Mouse (Mus musculus) lung, embryonic 14.5 days (tissue): ENCODE results near the gene Cux1. TPM values are rescaled to one million over a fixed set of nuclear protein-coding genes. Genes with fewer than 3 reads are reported as not detected.

ENCODE experiments used
- ATAC-seq: fragments of 200-750 bp; cut with Nextera tagmentation; 2 replicates; pipeline ENCODE4 v1.8.0; 2017; ENCODE audit warnings: mild to moderate bottlenecking, moderate TSS enrichment, moderate library complexity; ENCODE audit not compliant: insufficient read depth
- DNase-seq: peaks from one replicate; pipeline ENCODE4 v3.0.0-alpha.2; 2015
- H3K27ac ChIP-seq: fragments of 300-500 bp; sonication (generic); 2 replicates; pipeline ENCODE4 v1.5.1; 2014; ENCODE audit warnings: low read depth, mild to moderate bottlenecking, moderate library complexity
- H3K27me3 ChIP-seq: fragments of 300-500 bp; sonication (generic); 2 replicates; pipeline ENCODE4 v1.6.1; 2014; ENCODE audit warnings: low read length, control low read depth; ENCODE audit not compliant: insufficient read depth
- H3K36me3 ChIP-seq: fragments of 300-500 bp; sonication (generic); 2 replicates; pipeline ENCODE4 v1.6.1; 2014; ENCODE audit warnings: control low read depth; ENCODE audit not compliant: insufficient read depth
- H3K4me1 ChIP-seq: fragments of 300-500 bp; sonication (generic); 2 replicates; pipeline ENCODE4 v1.6.1; 2014; ENCODE audit warnings: antibody characterized with exemption, control low read depth; ENCODE audit not compliant: insufficient read depth
- H3K4me2 ChIP-seq: fragments of 300-500 bp; sonication (generic); 2 replicates; pipeline ENCODE4 v1.6.1; 2014; ENCODE audit warnings: mild to moderate bottlenecking
- H3K4me3 ChIP-seq: fragments of 300-500 bp; sonication (generic); 2 replicates; pipeline ENCODE4 v1.5.1; 2014; ENCODE audit warnings: low read depth, low read length
- H3K9ac ChIP-seq: fragments of 300-500 bp; sonication (generic); 2 replicates; pipeline ENCODE4 v1.6.1; 2014
- H3K9me3 ChIP-seq: fragments of 300-500 bp; sonication (generic); 2 replicates; pipeline ENCODE4 v1.6.1; 2016; ENCODE audit warnings: low read depth, low read length, control low read depth
- CTCF ChIP-seq: IDR thresholded peaks from 2 replicates; pipeline ENCODE4 v1.5.1; 2016; ENCODE audit warnings: antibody characterized with exemption, low read depth
- WGBS: fragments of 180-500 bp; shearing (Covaris S2); extraction: QIAGEN DNeasy Blood & Tissue Kit; methylation state at CpG from one replicate; pipeline ENCODE4 v1.1.7; 2014; 5-methylcytosine and 5-hydroxymethylcytosine counted together
- polyA plus RNA-seq: library from polyadenylated mRNA; unstranded; fragments of >200 nt; fragmentation: Nextera tagmentation; extraction: Ambion mirVana; gene quantifications from 2 replicates; pipeline ENCODE4 v1.2.1, GENCODE M21; 2014

Gene Cux1
- polyA plus RNA-seq, 1 experiment from 2014 or later = 104 TPM

GRCm38 (mm10) chr5:136594896-136595540 lies 27.7 kb upstream of the Cux1 start:
- Histone ChIP-seq H3K9ac (no peak overlapping the region), H3K4me1 (no peaks in the 10 kb centered on the region), H3K36me3 (no peaks in the 10 kb centered on the region), H3K4me2 (no peak overlapping the region), H3K9me3 (no peaks in the 10 kb centered on the region), H3K27ac (no peak overlapping the region), H3K4me3 (no peak overlapping the region), H3K27me3 (no peaks in the 10 kb centered on the region)
- 52% methylated on average over 8 of the region's 8 CpGs for WGBS
- DNase-seq (peak; percentile 41), ATAC-seq (no peak)
- TF ChIP-seq CTCF = no peak

GRCm38 (mm10) chr5:136591816-136592499 lies 24.7 kb upstream of the Cux1 start:
- Histone ChIP-seq H3K4me1 (no peaks in the 10 kb centered on the region), H3K27ac (no peak overlapping the region), H3K9ac (no peak overlapping the region), H3K4me2 (no peak overlapping the region), H3K36me3 (no peaks in the 10 kb centered on the region), H3K27me3 (no peaks in the 10 kb centered on the region), H3K9me3 (no peaks in the 10 kb centered on the region), H3K4me3 (no peak overlapping the region)
- TF ChIP-seq CTCF = no peak
- 66% methylated on average over 8 of the region's 8 CpGs for WGBS
- no peak for ATAC-seq
- DNase-seq = no peak

- Histone ChIP-seq H3K27me3 (no peaks in the 10 kb centered on the region), H3K9ac (no peak overlapping the region), H3K4me1 (no peaks in the 10 kb centered on the region), H3K9me3 (no peaks in the 10 kb centered on the region), H3K4me2 (no peak overlapping the region), H3K4me3 (no peak overlapping the region), H3K36me3 (no peaks in the 10 kb centered on the region), H3K27ac (no peak overlapping the region)
- DNase-seq = no peak
- 27% methylated on average over 2 of the region's 2 CpGs for WGBS
- no peak for TF ChIP-seq CTCF
- no peak for ATAC-seq
Observed at GRCm38 (mm10) chr5:136589002-136589401, 21.7 kb upstream of the Cux1 start.

GRCm38 (mm10) chr5:136588471-136588870 lies 21.2 kb upstream of the Cux1 start:
- Histone ChIP-seq H3K9ac (no peak overlapping the region), H3K4me1 (no peaks in the 10 kb centered on the region), H3K27me3 (no peaks in the 10 kb centered on the region), H3K4me3 (no peak overlapping the region), H3K27ac (no peak overlapping the region), H3K4me2 (no peak overlapping the region), H3K9me3 (no peaks in the 10 kb centered on the region), H3K36me3 (no peaks in the 10 kb centered on the region)
- no peak for DNase-seq
- WGBS = 54% methylated on average over 3 of the region's 3 CpGs
- no peak for TF ChIP-seq CTCF
- no peak for ATAC-seq

- H3K27me3 ChIP-seq = peaks cover 21% of the 10 kb centered on the region
- peak; percentile 22 for DNase-seq
- no peak overlapping the region for H3K9ac ChIP-seq
- WGBS = 13% methylated on average over 4 of the region's 4 CpGs
- TF ChIP-seq CTCF = no peak
- H3K4me3 ChIP-seq = no peak overlapping the region
- no peak overlapping the region for H3K27ac ChIP-seq
- ATAC-seq = no peak
- no peaks in the 10 kb centered on the region for H3K9me3 ChIP-seq
- no peaks in the 10 kb centered on the region for H3K36me3 ChIP-seq
- H3K4me1 ChIP-seq = peaks cover 3% of the 10 kb centered on the region; the same call in 1 of the 2 replicates
- no peak overlapping the region for H3K4me2 ChIP-seq
Observed at GRCm38 (mm10) chr5:136584676-136585285, 17.5 kb upstream of the Cux1 start.

- Histone ChIP-seq H3K4me3 (no peak overlapping the region), H3K4me2 (no peak overlapping the region), H3K27ac (no peak overlapping the region), H3K9ac (no peak overlapping the region), H3K36me3 (no peaks in the 10 kb centered on the region), H3K27me3 (peaks cover 26% of the 10 kb centered on the region), H3K9me3 (no peaks in the 10 kb centered on the region), H3K4me1 (peaks cover 3% of the 10 kb centered on the region; the same call in 1 of the 2 replicates)
- ATAC-seq (no peak), DNase-seq (peak; percentile 20)
- WGBS = 68% methylated on average over 4 of the region's 4 CpGs
- no peak for TF ChIP-seq CTCF
Observed at GRCm38 (mm10) chr5:136583666-136584464, 16.6 kb upstream of the Cux1 start.

GRCm38 (mm10) chr5:136583256-136583655 lies 16.0 kb upstream of the Cux1 start:
- peaks cover 30% of the 10 kb centered on the region for H3K27me3 ChIP-seq
- no peak overlapping the region for H3K4me3 ChIP-seq
- no peak overlapping the region for H3K4me2 ChIP-seq
- no peak for DNase-seq
- no peaks in the 10 kb centered on the region for H3K9me3 ChIP-seq
- no peak overlapping the region for H3K27ac ChIP-seq
- TF ChIP-seq CTCF = no peak
- no peak for ATAC-seq
- WGBS = 81% methylated on average over 2 of the region's 2 CpGs
- H3K36me3 ChIP-seq = no peaks in the 10 kb centered on the region
- peaks cover 3% of the 10 kb centered on the region; the same call in 1 of the 2 replicates for H3K4me1 ChIP-seq
- H3K9ac ChIP-seq = no peak overlapping the region
